Mouse (Mus musculus) 3T3-L1 (cell line): ENCODE results near the gene Gm20824.
"Not testable (repeated sequence)": the region's sequence is repeated elsewhere in the genome, so short reads cannot be mapped to it uniquely, and the experiment has no call there.

Experiments used
- DNase-seq: peaks from one replicate; pipeline ENCODE4 v3.0.0-alpha.2; 2015; ENCODE audit warnings: low read depth, low spot score

The Gm20824 gene

GRCm38 (mm10) chrY:8257607-8258006 lies at the start of gene Gm20824:
Gene Gm20824, plus strand, starts transcription at chrY:8257907.
- DNase-seq = not testable (repeated sequence)
